Mouse (Mus musculus): Measurements from ENCODE around the gene Gfra4.

Gfra4 gene

GRCm38 (mm10) chr2:131042988-131043387, at the start of gene Gfra4:
Gene Gfra4 (minus strand): TSS chr2:131043088.
- no peak for DNase-seq (ENCODE audit: low spot score)

- DNase-seq (ENCODE audit: low spot score): peak; percentile 38
These were observed 48.0 kb upstream of the Gfra4 start for GRCm38 (mm10) chr2:131090852-131091251.

- no peak for DNase-seq (ENCODE audit: low spot score)
These were observed 46.7 kb upstream of the Gfra4 start for GRCm38 (mm10) chr2:131089634-131090033.

- no peak for DNase-seq (ENCODE audit: low spot score)
These were observed 45.7 kb upstream of the Gfra4 start for GRCm38 (mm10) chr2:131088581-131088980.

- DNase-seq (ENCODE audit: low spot score): no peak
These were observed 43.9 kb upstream of the Gfra4 start, which contains the start of gene Siglec1 for GRCm38 (mm10) chr2:131086667-131087390. Gene Siglec1 (minus strand): TSS chr2:131086765.

- DNase-seq (ENCODE audit: low spot score): no peak
These were observed 41.3 kb upstream of the Gfra4 start for GRCm38 (mm10) chr2:131084206-131084605.

GRCm38 (mm10) chr2:131080507-131080906, 37.6 kb upstream of the Gfra4 start:
- DNase-seq (ENCODE audit: low spot score): no peak

- no peak for DNase-seq (ENCODE audit: low spot score)
These were observed 29.6 kb upstream of the Gfra4 start for GRCm38 (mm10) chr2:131072536-131072935.

GRCm38 (mm10) chr2:131067481-131067880, 24.6 kb upstream of the Gfra4 start:
- no peak for DNase-seq (ENCODE audit: low spot score)

- DNase-seq (ENCODE audit: low spot score): no peak
These were observed 23.5 kb upstream of the Gfra4 start for GRCm38 (mm10) chr2:131066342-131066741.

GRCm38 (mm10) chr2:131063404-131063864, 20.5 kb upstream of the Gfra4 start, which contains the start of gene Adam33:
Gene Adam33 (minus strand): TSS chr2:131063814.
- DNase-seq (ENCODE audit: low spot score): peak; percentile 63

GRCm38 (mm10) chr2:131061607-131062006, 18.7 kb upstream of the Gfra4 start:
- DNase-seq (ENCODE audit: low spot score): no peak

GRCm38 (mm10) chr2:131060784-131061183, 17.9 kb upstream of the Gfra4 start:
- no peak for DNase-seq (ENCODE audit: low spot score)

GRCm38 (mm10) chr2:131059781-131060540, 17.1 kb upstream of the Gfra4 start:
- DNase-seq (ENCODE audit: low spot score): no peak

- DNase-seq (ENCODE audit: low spot score): peak; percentile 76
These were observed 16.5 kb upstream of the Gfra4 start for GRCm38 (mm10) chr2:131059377-131059776.

GRCm38 (mm10) chr2:131058672-131059071, 15.8 kb upstream of the Gfra4 start:
- no peak for DNase-seq (ENCODE audit: low spot score)

GRCm38 (mm10) chr2:131056191-131056590, 13.3 kb upstream of the Gfra4 start:
- DNase-seq (ENCODE audit: low spot score): peak; percentile 46

GRCm38 (mm10) chr2:131055631-131056030, 12.7 kb upstream of the Gfra4 start:
- DNase-seq (ENCODE audit: low spot score): peak; percentile 85

- DNase-seq (ENCODE audit: low spot score): no peak
These were observed 11.9 kb upstream of the Gfra4 start for GRCm38 (mm10) chr2:131054646-131055264.

GRCm38 (mm10) chr2:131053851-131054645, 11.2 kb upstream of the Gfra4 start:
- DNase-seq (ENCODE audit: low spot score): peak; percentile 40

GRCm38 (mm10) chr2:131052862-131053418, 10.1 kb upstream of the Gfra4 start:
- DNase-seq (ENCODE audit: low spot score): no peak
